Mouse (Mus musculus) embryonic stem cell, embryonic (primary cell): ENCODE data around the gene Padi6.

Source experiments
- CTCF ChIA-PET, 4 experiments: fragments of 300-600 bp in 2 of 4; fragments of 350-600 bp in 2 of 4; sonication (Branson Sonifier 250); formaldehyde crosslinking; loops; one replicate each; lab custom pipeline; 2022; ENCODE audit warnings: inconsistent platforms in 2 of 4; lab: Charles Lee
- POLR2A ChIA-PET, 4 experiments: fragments of 300-600 bp in 2 of 4; fragments of 350-600 bp in 2 of 4; sonication (Branson Sonifier 250); formaldehyde crosslinking; loops; one replicate each; lab custom pipeline; 2022; ENCODE audit warnings: antibody characterized with exemption in 4 of 4, inconsistent platforms in 1 of 4; lab: Charles Lee

Gene Padi6

DNA sequence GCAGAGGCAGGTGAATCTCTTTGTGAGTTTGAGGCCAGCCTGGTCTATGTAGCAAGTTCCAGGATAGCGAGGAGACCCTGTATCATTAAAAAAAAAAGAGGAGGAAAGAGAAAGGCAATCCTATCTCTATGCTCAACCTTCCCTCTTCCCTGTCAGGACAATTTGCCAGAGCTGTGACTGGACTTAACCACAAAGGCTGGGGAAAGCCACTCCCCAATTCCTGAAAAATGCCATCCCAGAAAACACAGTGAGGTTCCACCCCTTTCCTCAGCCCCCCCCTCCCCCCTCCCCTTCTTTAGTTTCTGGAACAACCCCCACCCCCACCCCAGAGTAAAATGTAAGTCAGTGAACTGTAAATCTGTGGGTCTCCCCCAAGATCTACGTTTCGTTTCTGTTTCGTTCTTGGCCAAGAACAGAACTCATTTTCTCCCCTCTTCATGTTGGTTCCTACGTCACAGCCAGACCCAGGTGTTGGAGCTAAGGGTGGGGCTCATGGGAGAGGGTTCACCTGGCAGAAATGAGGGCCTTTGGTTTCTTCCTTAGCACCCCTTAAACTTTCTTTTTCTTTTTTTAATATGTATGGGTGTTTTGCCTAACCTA, 53.5 kb downstream of the Padi6 start:
- CTCF ChIA-PET = interaction anchor here in 3 of 4 experiments (0.5 to 2.1 kb wide), 8 partner anchors 9 to 1191 kb away, joined by 3 to 11 read pairs (median 3); no protein-coding TSS in a partner anchor
- POLR2A ChIA-PET = interaction anchor here in 3 of 4 experiments (0.6 to 4.8 kb wide), 22 partner anchors 10 to 1872 kb away, joined by 3 to 71 read pairs (median 6); partner anchors contain the start of gene Rcc2 (in 2 of the 3)

DNA sequence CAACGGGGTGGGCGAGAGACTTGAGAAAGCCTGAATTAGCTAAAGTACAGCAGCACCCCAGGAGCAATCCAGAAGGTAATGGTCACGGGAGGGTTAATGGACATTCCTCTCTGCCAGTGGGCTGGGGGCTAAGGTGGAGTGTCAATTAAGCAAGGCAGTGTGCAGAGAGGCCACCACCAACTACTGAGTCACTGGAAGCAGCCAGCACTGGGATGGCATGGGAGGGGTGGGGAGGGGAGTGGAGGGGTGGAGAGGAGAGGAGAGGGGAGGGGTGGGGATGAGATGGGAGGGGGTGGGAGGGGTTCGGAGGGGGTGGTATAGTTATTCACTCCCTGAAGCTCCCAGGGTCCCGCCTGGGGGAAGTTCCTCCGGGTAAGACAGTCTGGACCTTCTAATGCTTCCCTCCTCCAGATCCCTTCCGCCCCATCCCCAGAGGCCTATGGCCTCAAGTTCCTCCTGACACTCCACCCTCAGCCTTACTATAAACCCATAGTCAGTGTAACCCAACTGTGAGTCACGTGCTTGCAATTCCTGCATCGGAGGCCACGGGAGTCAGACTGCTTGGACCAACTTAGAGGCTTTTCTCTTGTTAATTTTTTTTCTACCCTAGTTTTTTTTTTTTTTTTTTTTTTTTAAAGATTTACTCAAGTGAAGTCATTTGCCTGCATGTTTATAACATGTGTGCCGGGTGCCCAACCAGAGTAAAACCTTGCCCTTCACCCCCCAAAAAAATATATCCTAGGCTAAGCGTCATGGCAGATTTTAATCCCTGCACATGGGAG, 54.2 kb downstream of the Padi6 start:
- ChIA-PET CTCF (interaction anchor here in 3 of 4 experiments (0.5 to 2.1 kb wide), 8 partner anchors 12 to 1191 kb away, joined by 3 to 11 read pairs (median 4); partner anchors contain the start of gene Fam131c (in 1 of the 3)), POLR2A (interaction anchor here in 3 of 4 experiments (0.6 to 4.8 kb wide), 22 partner anchors 9 to 1669 kb away, joined by 3 to 71 read pairs (median 4); partner anchors contain the start of gene Rcc2 (in 2 of the 3))

DNA sequence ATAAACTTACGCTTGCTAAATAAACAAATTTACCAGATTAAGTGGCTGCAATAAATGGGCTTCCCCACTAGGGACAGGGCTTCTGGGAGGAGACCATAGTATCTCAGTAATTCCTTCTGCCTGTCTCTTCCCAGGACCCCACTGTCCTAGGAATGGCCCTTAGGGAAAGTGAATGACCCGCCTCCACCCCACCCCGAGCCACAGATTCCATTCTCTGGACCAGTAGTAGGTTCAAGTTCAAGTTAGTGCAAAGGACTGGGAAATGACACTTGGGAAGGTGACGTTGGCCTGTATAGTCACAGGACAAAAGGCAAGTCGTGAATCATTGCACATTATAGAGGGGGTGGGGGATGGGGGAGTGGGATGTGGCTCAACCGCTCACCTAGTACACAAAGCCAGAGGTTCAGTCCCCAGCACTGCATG, 57.6 kb downstream of the Padi6 start:
- POLR2A ChIA-PET = interaction anchor here in 3 of 4 experiments (0.6 to 7.2 kb wide), 17 partner anchors 9 to 86 kb away, joined by 3 to 61 read pairs (median 5); partner anchors contain the start of gene Rcc2 (in 1 of the 3)

DNA sequence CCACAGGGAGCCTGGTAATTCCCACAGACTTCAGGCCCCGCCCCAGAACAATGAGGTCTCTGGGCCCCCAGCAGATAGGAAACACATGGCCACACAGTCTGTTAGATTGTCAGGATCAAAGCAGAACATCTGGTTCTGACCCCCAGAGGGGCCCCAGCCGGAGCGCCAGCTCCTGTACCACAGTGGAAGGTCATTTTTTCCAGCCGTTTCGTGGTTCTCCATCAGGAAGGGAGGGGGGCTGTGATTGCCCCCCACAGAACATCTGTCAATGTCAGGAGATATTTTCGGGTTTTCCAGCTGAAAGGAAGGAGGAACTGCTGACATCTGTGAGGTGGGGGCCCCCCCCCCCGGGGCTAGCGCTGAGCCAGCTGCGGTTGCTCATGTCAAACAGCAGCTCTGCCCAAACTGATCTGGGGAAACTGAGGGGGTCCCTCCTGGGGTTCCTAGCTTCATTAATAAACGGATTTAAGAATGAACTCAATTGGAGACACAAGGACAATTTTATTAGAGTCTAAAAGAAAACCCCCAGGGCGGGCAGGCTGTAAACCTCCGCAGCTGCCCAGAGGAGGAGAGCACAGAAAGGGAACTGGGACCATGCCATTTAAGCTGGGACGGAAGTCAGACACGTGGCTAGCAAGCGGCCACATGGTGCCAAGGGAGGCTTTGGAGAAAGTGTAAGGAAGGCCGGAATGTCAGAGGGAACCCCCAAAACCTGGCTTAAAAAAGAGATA, 58.1 kb downstream of the Padi6 start:
- CTCF ChIA-PET = interaction anchor here (0.6 to 2.1 kb wide), 20 partner anchors 9 to 1086 kb away, joined by 3 to 12 read pairs (median 4); no protein-coding TSS in a partner anchor
- POLR2A ChIA-PET = interaction anchor here in 3 of 4 experiments (0.6 to 7.2 kb wide), 25 partner anchors 8 to 927 kb away, joined by 3 to 61 read pairs (median 5); partner anchors contain the start of gene Rcc2 (in 2 of the 3)

More for the DNA sequence above, 57.6 kb downstream of the Padi6 start:
- CTCF ChIA-PET = interaction anchor here (0.6 to 2.1 kb wide), 10 partner anchors 8 to 103 kb away, joined by 3 to 12 read pairs (median 4); no protein-coding TSS in a partner anchor

DNA sequence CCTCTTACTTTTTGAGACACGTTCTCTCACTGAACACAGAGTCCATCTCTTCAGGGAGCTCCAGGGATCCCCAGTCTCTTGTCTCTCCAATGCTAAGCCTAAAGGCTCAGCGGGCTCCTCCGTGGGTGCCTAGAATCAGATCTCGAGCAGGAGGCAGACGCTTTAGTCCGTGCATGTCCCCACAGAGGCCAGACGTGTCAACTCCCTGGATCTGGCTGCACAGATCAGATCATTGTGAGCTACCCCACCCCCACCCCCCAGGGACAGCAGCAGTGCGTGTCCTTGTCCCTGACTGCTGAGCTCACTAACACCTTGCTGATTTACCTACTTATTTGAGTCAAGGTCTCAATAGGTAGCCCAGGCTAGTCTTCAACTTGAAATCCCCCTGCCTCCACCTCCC, 58.8 kb downstream of the Padi6 start:
- ChIA-PET CTCF (interaction anchor here (0.6 to 2.1 kb wide), 13 partner anchors 9 to 1001 kb away, joined by 3 to 12 read pairs (median 4); no protein-coding TSS in a partner anchor), POLR2A (interaction anchor here in 3 of 4 experiments (0.6 to 7.2 kb wide), 23 partner anchors 8 to 927 kb away, joined by 3 to 61 read pairs (median 4); partner anchors contain the start of gene Rcc2 (in 2 of the 3))

DNA sequence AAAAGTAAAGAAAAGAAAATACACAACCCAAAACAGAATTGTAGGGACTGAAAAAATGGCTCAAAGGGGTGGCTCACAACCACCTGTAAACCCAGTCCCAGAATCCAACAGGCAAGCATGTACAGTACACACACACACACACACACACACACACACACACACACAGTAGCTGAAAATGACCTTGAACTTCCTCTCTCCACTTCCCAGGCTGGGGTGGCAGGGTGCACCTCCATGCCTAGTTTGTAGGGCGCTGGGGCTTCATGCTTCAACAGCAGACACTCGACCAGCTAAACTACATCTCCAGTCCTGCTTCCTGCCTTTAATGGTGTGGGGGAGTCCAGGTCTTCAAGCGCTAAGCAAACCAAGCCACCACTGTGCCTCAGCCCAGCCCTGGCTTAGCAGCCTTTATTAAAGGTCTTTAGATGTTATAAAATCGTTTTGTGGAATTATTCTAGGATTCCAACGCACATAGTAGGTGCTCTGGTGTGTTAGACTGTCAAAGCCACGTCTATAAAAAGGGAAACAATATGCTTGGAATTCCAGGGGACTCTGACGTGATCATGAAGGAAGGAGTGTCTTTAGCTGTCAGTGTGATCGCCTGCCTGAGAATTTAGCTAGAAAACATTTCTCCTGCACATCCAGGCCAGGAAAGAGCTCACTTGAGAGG, 61.6 kb downstream of the Padi6 start:
- ChIA-PET POLR2A (interaction anchor here in 3 of 4 experiments (0.6 to 7.2 kb wide), 17 partner anchors 9 to 556 kb away, joined by 3 to 61 read pairs (median 5); partner anchors contain the start of gene Rcc2 (in 1 of the 3)), CTCF (interaction anchor here (0.6 to 3.0 kb wide), 18 partner anchors 14 to 531 kb away, joined by 3 to 24 read pairs (median 4); partner anchors contain the start of gene Rcc2 (in 1 of the 4))

DNA sequence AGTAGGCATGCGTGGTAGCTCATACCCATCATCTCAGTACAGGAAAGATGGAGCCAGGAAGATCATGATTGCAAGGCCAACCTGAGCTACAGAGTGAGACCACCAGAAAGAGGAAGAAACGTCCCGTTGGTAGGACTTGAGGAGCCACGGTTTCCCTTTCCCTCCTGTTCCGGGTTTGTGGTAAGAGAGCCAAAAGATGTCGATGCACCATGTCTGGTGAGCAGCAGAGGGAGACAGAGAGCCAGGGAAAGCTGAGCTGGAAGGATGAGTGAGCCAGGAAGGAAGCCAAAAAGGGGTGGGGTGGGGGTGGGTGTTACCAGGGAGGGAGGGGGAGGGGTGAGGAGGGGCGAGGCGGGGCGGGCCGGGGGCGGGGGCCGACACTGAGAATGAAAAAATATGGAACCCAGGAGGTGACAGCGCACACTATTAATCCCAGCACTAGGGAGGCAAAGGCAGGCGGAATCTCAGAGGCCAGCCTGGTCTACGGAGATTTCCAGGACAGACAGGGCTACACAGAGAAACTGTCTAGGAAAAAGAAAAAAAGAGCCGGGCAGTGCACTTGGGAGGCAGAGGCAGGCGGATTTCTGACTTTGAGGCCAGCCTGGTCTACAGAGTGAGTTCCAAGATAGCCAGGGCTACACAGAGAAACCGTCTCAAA, 62.6 kb downstream of the Padi6 start:
- POLR2A ChIA-PET = interaction anchor here in 3 of 4 experiments (0.5 to 7.2 kb wide), 15 partner anchors 10 to 555 kb away, joined by 3 to 61 read pairs (median 4); partner anchors contain the start of gene Rcc2 (in 1 of the 3)
- CTCF ChIA-PET = interaction anchor here (0.5 to 3.0 kb wide), 39 partner anchors 10 to 808 kb away, joined by 3 to 24 read pairs (median 3); partner anchors contain the start of gene Igsf21 (in 1 of the 4)

DNA sequence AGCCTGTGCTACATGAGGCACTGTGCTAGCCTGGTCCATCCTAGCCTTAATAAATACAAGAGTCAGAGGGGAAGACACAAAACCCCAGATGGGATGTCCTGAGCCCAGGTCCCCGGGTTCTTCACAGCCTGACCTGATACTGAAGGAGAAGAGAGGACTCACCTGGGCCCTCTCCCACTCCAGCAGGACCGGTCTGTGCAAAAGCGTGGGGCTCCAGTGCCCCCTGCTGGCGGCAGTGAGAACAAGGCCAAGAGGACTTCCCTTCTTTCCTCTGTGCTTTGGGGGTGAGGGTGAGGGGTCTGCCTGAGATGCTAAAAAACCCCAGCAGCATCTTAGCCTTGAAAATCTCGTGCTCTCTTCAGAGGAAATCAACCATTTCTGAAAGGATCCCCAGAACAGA, 63.4 kb downstream of the Padi6 start:
- POLR2A ChIA-PET = interaction anchor here in 2 of 4 experiments (1.2 to 7.2 kb wide), 5 partner anchors 16 to 39 kb away, joined by 4 to 61 read pairs (median 8); partner anchors contain the start of gene Rcc2 (in 1 of the 2)
- CTCF ChIA-PET = interaction anchor here (0.6 to 3.0 kb wide), 15 partner anchors 11 to 433 kb away, joined by 3 to 24 read pairs (median 4); partner anchors contain the start of gene Igsf21 (in 1 of the 4)
